Mouse (Mus musculus) thymus, postnatal 36 days (tissue): Measurements from ENCODE around the gene Lrrc3c.

Source experiments
- DNase-seq, 2 experiments: peaks; one replicate each; pipeline ENCODE4 v3.0.0; 2022; ENCODE audit warnings: mixed read lengths in 2 of 2

Gene Lrrc3c

GRCm38 (mm10) chr11:98597991-98598390 lies at the start of gene Lrrc3c:
Gene Lrrc3c, plus strand, starts transcription at chr11:98598291.
- no peak for DNase-seq

- DNase-seq: no peak
Measured at GRCm38 (mm10) chr11:98549363-98549762, 48.7 kb upstream of the Lrrc3c start.

DNA sequence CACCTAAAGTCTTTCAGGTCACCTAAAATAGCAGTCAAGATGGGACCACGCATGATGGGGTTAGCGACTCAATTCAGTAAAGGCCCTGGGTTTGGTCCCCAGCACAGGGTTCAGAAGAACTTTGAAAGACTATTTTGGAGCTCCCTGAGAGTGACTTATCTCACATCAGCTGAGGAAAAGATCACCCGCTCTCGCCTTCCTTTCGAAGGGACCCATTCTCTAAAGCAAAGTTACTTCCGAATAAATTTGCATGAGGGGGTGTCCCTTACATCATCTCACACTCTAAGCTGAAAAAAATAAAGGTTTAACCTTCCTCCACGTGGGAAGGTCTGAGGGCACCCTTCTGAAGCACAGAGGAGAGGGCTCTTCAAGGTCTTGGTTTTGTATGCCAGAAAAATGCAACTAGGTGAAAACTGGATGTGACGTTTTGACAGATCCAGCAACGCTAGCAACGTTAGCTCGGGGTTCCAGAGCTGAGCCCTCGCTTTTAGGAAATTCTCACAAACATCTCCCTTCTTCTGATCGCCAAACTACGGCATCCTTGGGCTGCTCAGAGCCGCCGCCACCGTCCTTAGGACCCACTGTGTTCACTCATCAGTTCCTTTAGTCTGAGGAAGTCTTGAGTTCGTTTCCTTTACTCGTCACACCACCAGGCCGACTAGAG lies 47.6 kb upstream of the Lrrc3c start:
- peak; percentile 32 to 42 for DNase-seq

DNA sequence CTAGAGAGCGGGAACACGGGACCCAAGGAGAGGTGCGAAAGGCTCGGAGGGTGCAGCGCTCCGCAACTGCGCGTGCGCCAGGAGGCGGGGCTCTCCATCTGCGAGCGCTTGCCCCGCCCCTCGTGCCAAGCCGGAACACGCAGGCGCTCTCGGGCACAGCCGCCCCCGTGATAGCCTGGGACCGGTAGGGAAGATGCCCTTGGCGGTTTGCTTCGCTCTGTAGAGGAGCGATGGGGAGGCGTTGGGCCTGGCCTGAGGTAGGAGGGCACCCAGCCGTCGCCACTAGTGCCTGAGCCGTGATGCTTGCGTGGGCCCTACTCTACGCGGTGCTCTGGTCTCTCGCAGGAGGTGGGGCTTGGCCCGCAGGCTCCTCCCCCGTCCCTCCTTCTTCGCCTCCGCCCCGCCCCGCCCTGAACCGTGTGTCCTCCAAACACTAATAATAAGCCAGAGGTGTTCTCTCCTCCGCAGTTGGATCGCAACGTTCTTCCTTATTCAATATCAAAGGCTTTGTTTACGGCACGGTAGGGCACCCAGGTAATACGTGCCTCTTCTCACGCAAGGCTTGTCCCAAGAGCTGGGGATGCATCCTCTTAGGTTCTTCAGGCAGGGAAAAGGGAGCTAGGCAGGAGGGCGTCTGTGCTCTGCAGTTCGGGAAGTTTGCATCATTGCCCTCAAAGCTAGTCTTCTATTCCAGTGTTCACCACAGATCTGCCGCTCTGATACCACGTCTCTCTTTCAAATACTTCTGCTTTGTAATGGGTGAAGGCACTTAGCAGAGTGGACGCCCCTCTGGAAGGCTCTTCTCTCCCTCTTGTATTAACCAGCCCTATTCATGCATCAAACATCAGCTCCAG lies 46.9 kb upstream of the Lrrc3c start, which contains the start of gene Zpbp2:
Gene Zpbp2 (plus strand): TSS at position 123 of the 854 bp plus-strand sequence.
- DNase-seq: peak; percentile 94 to 97

GRCm38 (mm10) chr11:98553966-98554365 lies 44.1 kb upstream of the Lrrc3c start:
- no peak for DNase-seq

- DNase-seq: no peak
Measured at GRCm38 (mm10) chr11:98555124-98555700, 42.9 kb upstream of the Lrrc3c start.

DNA sequence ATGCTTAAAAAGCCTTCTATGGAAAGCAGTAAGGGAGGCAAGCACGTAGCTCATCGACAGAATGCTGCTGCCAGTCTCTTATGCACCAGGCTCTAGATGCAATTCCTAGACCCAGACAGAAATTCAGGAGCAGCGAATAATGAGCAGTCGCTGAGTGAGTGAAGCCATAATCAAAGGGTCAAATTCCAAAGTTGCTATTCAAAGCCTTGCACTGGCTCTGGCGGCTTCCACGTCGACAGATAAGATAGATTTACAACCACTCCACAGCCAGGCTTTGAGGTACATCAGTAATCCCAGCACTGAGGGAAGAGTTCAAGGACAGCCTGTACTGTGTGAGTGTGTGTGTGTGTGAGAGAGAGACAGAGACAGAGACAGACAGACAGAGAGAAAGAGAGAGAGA lies 37.1 kb upstream of the Lrrc3c start:
- DNase-seq: no peak

GRCm38 (mm10) chr11:98563025-98563424 lies 35.1 kb upstream of the Lrrc3c start:
- DNase-seq: no peak

DNA sequence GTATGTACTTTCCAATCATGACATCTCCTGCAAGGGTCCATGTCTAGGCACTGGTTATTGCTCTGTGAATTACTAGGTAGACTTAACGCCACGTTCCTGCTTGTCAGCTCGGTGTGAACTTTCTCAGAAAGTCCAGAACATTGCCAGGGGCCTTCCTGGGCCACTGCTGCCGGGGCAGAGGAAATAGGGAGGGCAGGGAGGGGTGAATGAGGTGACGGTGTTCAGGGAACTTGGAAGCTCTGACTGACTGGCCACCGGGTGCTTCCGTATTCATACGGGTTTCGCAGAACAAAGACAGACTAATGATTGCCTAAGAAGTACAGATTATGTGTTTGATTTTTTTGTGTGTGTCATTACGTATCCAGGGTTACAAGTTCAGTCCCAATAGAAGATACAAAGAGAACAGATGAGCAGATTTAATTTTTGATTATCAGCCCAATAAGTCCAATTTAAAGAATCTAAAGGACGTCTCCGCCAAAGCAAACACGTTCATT lies 34.1 kb upstream of the Lrrc3c start:
- no peak for DNase-seq

- peak; percentile 41 to 42 for DNase-seq
Measured at GRCm38 (mm10) chr11:98568326-98568725, 29.8 kb upstream of the Lrrc3c start.

DNA sequence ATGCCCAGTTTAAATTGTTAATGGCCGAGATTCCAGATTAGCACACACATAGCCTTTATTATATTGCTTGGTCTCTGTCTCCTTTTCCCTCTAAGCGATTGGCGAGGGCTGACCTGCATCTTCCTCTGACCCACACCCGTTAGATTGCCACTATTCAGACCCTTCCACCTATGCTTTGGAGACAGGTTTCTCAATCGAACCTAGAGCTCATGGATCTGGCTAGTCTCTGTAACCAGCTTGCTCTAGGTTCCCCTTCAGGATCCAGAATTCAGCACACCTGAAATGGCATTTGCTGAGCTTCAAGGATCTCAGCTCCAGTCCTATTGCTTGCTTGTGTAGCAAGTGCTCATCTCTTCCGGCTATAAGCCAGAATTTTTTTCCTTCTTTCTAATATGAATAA lies 28.6 kb upstream of the Lrrc3c start:
- DNase-seq: no peak

DNA sequence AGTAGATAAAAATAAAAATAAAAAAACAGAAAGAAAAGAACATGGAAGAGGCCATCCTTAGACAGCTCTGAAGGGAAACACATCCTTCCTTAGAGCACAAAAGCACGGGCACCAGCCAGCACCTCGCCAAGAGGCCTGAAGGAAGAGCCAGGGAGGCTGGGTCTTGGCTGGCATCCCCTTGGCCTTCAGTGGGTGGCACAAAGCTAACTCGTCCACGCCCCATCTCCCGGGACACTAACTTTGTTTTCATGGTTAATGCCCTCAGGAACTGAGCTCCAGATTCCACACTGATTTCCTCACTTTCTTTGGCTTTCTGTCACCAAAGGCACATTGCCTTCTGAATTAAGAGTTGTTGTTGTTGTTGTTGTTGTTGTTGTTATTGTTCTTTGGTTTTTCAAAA lies 20.3 kb upstream of the Lrrc3c start:
- no peak for DNase-seq

DNA sequence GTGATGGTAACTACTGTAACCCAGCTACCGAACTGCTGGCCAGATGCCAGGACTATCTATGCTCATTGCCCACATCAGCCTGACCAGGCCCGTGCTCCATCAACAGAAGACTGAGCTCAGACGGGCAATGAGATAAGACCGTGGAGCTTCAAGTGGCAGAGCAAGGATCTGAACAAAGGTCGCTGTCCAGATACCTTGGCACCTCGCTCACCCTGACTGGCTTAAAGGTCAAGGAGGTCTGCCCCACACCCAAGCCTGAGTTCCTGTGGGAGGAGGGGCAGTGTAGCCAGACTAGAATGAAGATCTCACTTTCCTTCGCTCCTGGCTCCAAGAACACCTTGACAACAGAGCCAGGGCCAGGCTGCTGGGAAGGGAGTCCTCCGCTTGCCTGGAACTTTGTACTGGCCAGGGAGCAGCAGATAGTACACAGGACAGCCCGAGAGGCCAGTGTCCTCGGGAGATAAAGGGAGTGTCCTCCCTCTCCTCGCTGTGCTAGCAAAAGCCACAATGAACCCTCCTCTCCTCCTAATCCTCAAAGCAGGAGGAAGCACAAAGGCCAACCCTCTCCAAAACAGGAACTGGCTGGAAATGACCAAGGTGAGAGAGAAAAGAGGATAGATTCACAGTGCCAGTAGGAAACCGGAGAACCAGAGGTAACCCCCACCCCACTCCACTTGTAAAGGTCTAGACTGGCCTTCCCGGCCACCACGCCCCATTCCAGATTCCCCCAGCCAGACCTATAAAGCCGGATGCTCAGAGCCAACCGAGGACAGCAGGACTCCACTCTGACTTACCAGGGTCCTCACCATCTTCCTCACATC lies 17.6 kb upstream of the Lrrc3c start:
- DNase-seq: no peak

- DNase-seq: no peak
Measured at GRCm38 (mm10) chr11:98581286-98582029, 16.6 kb upstream of the Lrrc3c start.

GRCm38 (mm10) chr11:98582030-98582388 lies 16.1 kb upstream of the Lrrc3c start:
- no peak for DNase-seq

DNA sequence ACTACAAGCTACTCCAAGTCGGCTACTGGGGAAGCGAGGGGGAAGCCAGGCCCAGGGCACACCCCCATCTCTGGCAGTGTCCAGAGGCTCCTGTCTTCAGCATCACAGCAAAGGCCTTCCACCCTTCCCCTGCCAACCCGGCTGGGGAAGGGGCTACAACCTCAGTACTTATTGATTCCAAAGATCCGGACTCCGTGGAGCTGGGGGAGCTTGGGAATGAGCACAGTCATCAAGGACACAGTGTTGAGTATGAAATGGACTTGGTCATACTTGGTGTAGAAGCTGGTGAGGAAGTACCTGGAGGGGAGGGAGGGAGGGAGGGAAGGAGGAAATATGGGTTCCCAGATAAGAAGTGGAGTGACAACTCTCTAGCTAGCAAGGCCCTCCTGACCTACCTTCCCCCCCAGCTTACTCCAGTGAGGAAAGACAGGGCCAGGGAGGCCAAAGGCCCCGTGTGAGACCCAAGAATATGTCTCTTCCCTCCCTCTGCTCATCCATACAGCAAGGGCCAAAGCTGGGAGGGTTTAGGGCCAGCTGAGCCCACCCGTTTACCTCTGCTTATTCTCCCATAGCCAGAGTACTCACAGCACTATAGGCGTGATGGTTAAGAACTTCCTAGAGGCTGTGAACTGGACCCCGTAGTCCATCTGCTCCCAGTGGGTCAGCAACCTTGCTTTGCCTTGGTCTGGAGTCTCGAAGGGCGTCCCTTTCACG lies 15.4 kb upstream of the Lrrc3c start:
- DNase-seq: no peak

GRCm38 (mm10) chr11:98583265-98583552 lies 14.9 kb upstream of the Lrrc3c start:
- no peak for DNase-seq

GRCm38 (mm10) chr11:98583571-98583970 lies 14.5 kb upstream of the Lrrc3c start:
- DNase-seq: no peak

DNA sequence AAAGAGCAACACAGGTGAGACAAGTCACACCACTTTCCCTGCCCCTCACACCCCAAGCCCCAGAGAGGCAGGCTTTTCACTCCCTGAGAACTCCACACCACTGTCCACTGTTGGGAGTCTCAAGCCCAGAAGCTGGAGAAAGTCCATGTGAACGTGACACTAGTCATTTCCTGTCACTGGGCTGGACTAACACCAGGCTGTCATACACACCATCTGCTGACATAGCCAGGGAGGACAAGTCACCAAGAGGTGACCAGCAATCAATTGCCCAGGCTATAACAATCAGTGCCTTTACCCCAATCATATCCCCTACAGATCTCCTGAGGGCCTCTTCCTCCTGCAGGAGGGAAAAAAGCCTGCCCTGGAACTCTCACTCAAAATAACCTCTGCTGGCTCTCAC lies 13.9 kb upstream of the Lrrc3c start:
- DNase-seq: no peak

GRCm38 (mm10) chr11:98584629-98585177 lies 13.4 kb upstream of the Lrrc3c start:
- DNase-seq: no peak
